ENCODE assay signal across 14 mouse cellular contexts in genomic region chr4:123014501-123015282, GRCm38 (mm10). TPM values are rescaled to one million over a fixed set of nuclear protein-coding genes. Genes with fewer than 3 reads are reported as not detected.
A peak's percentile ranks its signal among the peaks of the same experiment; 100 is the strongest.
DNase-seq lines count a peak whose midpoint lies in the region; ATAC-seq and TF ChIP-seq lines count a peak whose summit lies in the region.
"Had no signal": no experiment of that assay in that cellular context is flagged by ENCODE, and none has a peak within 500 bp of the region (broad histone marks: within the 10 kb centered on the region; RNA-seq: fewer than 3 reads in every experiment).

No protein-coding gene starts in this region.

- H3K4me2 ChIP-seq in lung, embryonic 14.5 days, result no peak overlapping the region
- H3K4me2 ChIP-seq in hindbrain, embryonic 15.5 days, result peak overlapping the region; percentile 49
- peak overlapping the region; percentile 40; the same call in 1 of the 2 replicates for H3K4me2 ChIP-seq in neural tube, embryonic 14.5 days (ENCODE audit: low read depth, low read length)
- H3K4me2 ChIP-seq: heart, embryonic 15.5 days; limb, embryonic 13.5 days had no signal

- no peak overlapping the region for H3K4me3 ChIP-seq in lung, embryonic 14.5 days (ENCODE audit: low read depth, low read length)
- H3K4me3 ChIP-seq in forebrain, embryonic 10.5 days, result peak overlapping the region; percentile 34; the same call in 1 of the 2 replicates
- no peak overlapping the region for H3K4me3 ChIP-seq in hindbrain, embryonic 15.5 days
- no peak overlapping the region for H3K4me3 ChIP-seq in neural tube, embryonic 14.5 days (ENCODE audit: low read depth, low read length)
- no peak overlapping the region for H3K4me3 ChIP-seq in heart, embryonic 10.5 days
- H3K4me3 ChIP-seq: gastrocnemius, adult 2 months; heart, embryonic 15.5 days; limb, embryonic 13.5 days had no signal

- 32% methylated on average over 7 of the region's 7 CpGs for WGBS in lung, embryonic 14.5 days
- WGBS in forebrain, embryonic 10.5 days, result 18% methylated on average over 7 of the region's 7 CpGs
- 14% methylated on average over 7 of the region's 7 CpGs for whole genome bisulfite sequencing in hindbrain, embryonic 15.5 days
- 20% methylated on average over 7 of the region's 7 CpGs for WGBS in neural tube, embryonic 14.5 days
- WGBS in heart, embryonic 10.5 days, result 33% methylated on average over 7 of the region's 7 CpGs

- no peak overlapping the region for H3K9ac ChIP-seq in lung, embryonic 14.5 days
- H3K9ac ChIP-seq in hindbrain, embryonic 15.5 days, result no peak overlapping the region
- no peak overlapping the region for H3K9ac ChIP-seq in neural tube, embryonic 14.5 days (replicated peaks; ENCODE audit: low read depth, low read length)
- H3K9ac ChIP-seq: heart, embryonic 15.5 days; limb, embryonic 13.5 days had no signal

- no peak for ATAC-seq in lung, embryonic 14.5 days (ENCODE audit: insufficient read depth)
- ATAC-seq in hindbrain, embryonic 15.5 days (ENCODE audit: low FRiP score, low read depth), result peak; percentile 62
- peak; percentile 49 for ATAC-seq in neural tube, embryonic 14.5 days (ENCODE audit: low read depth)

- no peaks in the 10 kb centered on the region for H3K27me3 ChIP-seq in lung, embryonic 14.5 days (ENCODE audit: insufficient read depth, low read length)
- H3K27me3 ChIP-seq in forebrain, embryonic 10.5 days (ENCODE audit: poor library complexity, severe bottlenecking), result no peaks in the 10 kb centered on the region
- H3K27me3 ChIP-seq in hindbrain, embryonic 15.5 days, result no peaks in the 10 kb centered on the region
- no peaks in the 10 kb centered on the region for H3K27me3 ChIP-seq in neural tube, embryonic 14.5 days (ENCODE audit: control insufficient read depth, insufficient read depth, low read length)
- no peaks in the 10 kb centered on the region for H3K27me3 ChIP-seq in heart, embryonic 10.5 days (ENCODE audit: insufficient read depth, poor library complexity, severe bottlenecking)
- H3K27me3 ChIP-seq: heart, embryonic 15.5 days; limb, embryonic 13.5 days had no signal

- H3K27ac ChIP-seq in lung, embryonic 14.5 days (ENCODE audit: low read depth), result no peak overlapping the region
- H3K27ac ChIP-seq in forebrain, embryonic 10.5 days, result peak overlapping the region; percentile 93
- peak overlapping the region; percentile 96 for H3K27ac ChIP-seq in hindbrain, embryonic 15.5 days (replicated peaks)
- peak overlapping the region; percentile 90 for H3K27ac ChIP-seq in neural tube, embryonic 14.5 days (ENCODE audit: low read depth, low read length)
- no peak overlapping the region for H3K27ac ChIP-seq in heart, embryonic 10.5 days
- H3K27ac ChIP-seq: gastrocnemius, adult 2 months; heart, embryonic 15.5 days; limb, embryonic 13.5 days had no signal

- peaks cover 15% of the 10 kb centered on the region for H3K4me1 ChIP-seq in lung, embryonic 14.5 days (ENCODE audit: insufficient read depth)
- peaks cover 65% of the 10 kb centered on the region for H3K4me1 ChIP-seq in forebrain, embryonic 10.5 days
- peaks cover 63% of the 10 kb centered on the region for H3K4me1 ChIP-seq in hindbrain, embryonic 15.5 days (replicated peaks)
- H3K4me1 ChIP-seq in neural tube, embryonic 14.5 days (ENCODE audit: control insufficient read depth, insufficient read depth, low read length), result peaks cover 44% of the 10 kb centered on the region
- H3K4me1 ChIP-seq in heart, embryonic 10.5 days, result peaks cover 35% of the 10 kb centered on the region

- peak; percentile 16 for DNase-seq in lung, embryonic 14.5 days
- DNase-seq in lung, postnatal 10 days, result no peak
- DNase-seq in forebrain, embryonic 10.5 days (ENCODE audit: extremely low spot score, low spot score), result no peak
- DNase-seq in gastrocnemius, adult 18-20 months (ENCODE audit: low spot score), result no peak
- DNase-seq in heart, embryonic 10.5 days (ENCODE audit: low spot score), result no peak
- DNase-seq in kidney, postnatal 10 days, result no peak
- DNase-seq: gastrocnemius, adult 2 months; kidney, adult 8-10 months; lung, adult 2 months had no signal

- H3K36me3 ChIP-seq in lung, embryonic 14.5 days (ENCODE audit: insufficient read depth), result no peaks in the 10 kb centered on the region
- peaks cover 14% of the 10 kb centered on the region for H3K36me3 ChIP-seq in forebrain, embryonic 10.5 days (replicated peaks)
- H3K36me3 ChIP-seq in hindbrain, embryonic 15.5 days, result no peaks in the 10 kb centered on the region
- no peaks in the 10 kb centered on the region; the same call in 1 of the 2 replicates for H3K36me3 ChIP-seq in neural tube, embryonic 14.5 days (ENCODE audit: control insufficient read depth, insufficient read depth, low read length)
- peaks cover 6% of the 10 kb centered on the region for H3K36me3 ChIP-seq in heart, embryonic 10.5 days

- no peaks in the 10 kb centered on the region for H3K9me3 ChIP-seq in lung, embryonic 14.5 days (ENCODE audit: low read depth, low read length)
- no peaks in the 10 kb centered on the region for H3K9me3 ChIP-seq in forebrain, embryonic 10.5 days
- H3K9me3 ChIP-seq in hindbrain, embryonic 15.5 days, result no peaks in the 10 kb centered on the region
- no peaks in the 10 kb centered on the region for H3K9me3 ChIP-seq in neural tube, embryonic 14.5 days (ENCODE audit: control insufficient read depth, low read length)
- no peaks in the 10 kb centered on the region for H3K9me3 ChIP-seq in heart, embryonic 10.5 days
- H3K9me3 ChIP-seq: heart, embryonic 15.5 days; limb, embryonic 13.5 days had no signal

- TF ChIP-seq CTCF in lung, embryonic 14.5 days (IDR thresholded peaks at IDR 0.05; ENCODE audit: low read depth), result no peak

RNA-seq across cellular contexts. Expression of gene Trit1, which starts 1.7 kb away (rescaled TPM):
- 16.4 and 20.9 TPM in 2 replicates for polyA plus RNA-seq in lung, embryonic 14.5 days (2014; fragmentation: Nextera tagmentation; extraction: Ambion mirVana)
- 23.8 and 25.9 TPM in 2 replicates for polyA plus RNA-seq in forebrain, embryonic 10.5 days (2016; fragmentation: Nextera tagmentation; extraction: Ambion mirVana)
- 21.6 and 21.7 TPM in 2 replicates for polyA plus RNA-seq in hindbrain, embryonic 15.5 days (2015; fragmentation: Nextera tagmentation; extraction: Ambion mirVana)
- 25.2 and 27.8 TPM in 2 replicates for polyA plus RNA-seq in neural tube, embryonic 14.5 days (2014; fragmentation: Nextera tagmentation; extraction: Ambion mirVana)
- 1 to 10 TPM; 6.5 to 6.8 TPM for total RNA-seq in gastrocnemius, adult 18-20 months (2021)
- polyA plus RNA-seq in heart, embryonic 10.5 days (2016; fragmentation: Nextera tagmentation; extraction: Ambion mirVana), result 15.0 and 18.3 TPM in 2 replicates

RNA-seq across cellular contexts. Expression of gene Mycl, which starts 19.2 kb away (rescaled TPM):
- polyA plus RNA-seq in lung, embryonic 14.5 days (2014; fragmentation: Nextera tagmentation; extraction: Ambion mirVana), result 15.2 and 16.5 TPM in 2 replicates
- polyA plus RNA-seq in forebrain, embryonic 10.5 days (2016; fragmentation: Nextera tagmentation; extraction: Ambion mirVana), result 39.7 and 42.7 TPM in 2 replicates
- polyA plus RNA-seq in hindbrain, embryonic 15.5 days (2015; fragmentation: Nextera tagmentation; extraction: Ambion mirVana), result 63.0 and 66.3 TPM in 2 replicates
- 60.9 and 70.8 TPM in 2 replicates for polyA plus RNA-seq in neural tube, embryonic 14.5 days (2014; fragmentation: Nextera tagmentation; extraction: Ambion mirVana)
- total RNA-seq in gastrocnemius, adult 18-20 months (2021), result under 1 TPM; 0.12 to 0.64 TPM
- 2.5 and 8.6 TPM in 2 replicates for polyA plus RNA-seq in heart, embryonic 10.5 days (2016; fragmentation: Nextera tagmentation; extraction: Ambion mirVana)

RNA-seq across cellular contexts. Expression of gene Mfsd2a, which starts 53.7 kb away (rescaled TPM):
- 1.1 and 1.4 TPM in 2 replicates for polyA plus RNA-seq in lung, embryonic 14.5 days (2014; fragmentation: Nextera tagmentation; extraction: Ambion mirVana)
- polyA plus RNA-seq in forebrain, embryonic 10.5 days (2016; fragmentation: Nextera tagmentation; extraction: Ambion mirVana), result 18.5 and 19.4 TPM in 2 replicates
- polyA plus RNA-seq in hindbrain, embryonic 15.5 days (2015; fragmentation: Nextera tagmentation; extraction: Ambion mirVana), result 28.8 and 32.3 TPM in 2 replicates
- polyA plus RNA-seq in neural tube, embryonic 14.5 days (2014; fragmentation: Nextera tagmentation; extraction: Ambion mirVana), result 25.5 and 27.8 TPM in 2 replicates
- total RNA-seq in gastrocnemius, adult 18-20 months (2021), result under 1 TPM; 0.39 to 0.81 TPM
- polyA plus RNA-seq in heart, embryonic 10.5 days (2016; fragmentation: Nextera tagmentation; extraction: Ambion mirVana), result 1.6 and 2.0 TPM in 2 replicates
- total RNA-seq: megakaryocyte-erythroid progenitor cell, adult 5-6 weeks had no signal

Comparison
In these comparisons a context has a peak if more than half of its experiments do, and no peak if none do; other contexts are left out.
1. H3K27ac ChIP-seq: peak in forebrain, embryonic 10.5 days (single experiment), hindbrain, embryonic 15.5 days (single experiment) and neural tube, embryonic 14.5 days (single experiment); none in lung, embryonic 14.5 days (single experiment) and heart, embryonic 10.5 days (single experiment).